Comparison of ENCODE assay signal across 1 mouse cellular context in the genomic region with DNA sequence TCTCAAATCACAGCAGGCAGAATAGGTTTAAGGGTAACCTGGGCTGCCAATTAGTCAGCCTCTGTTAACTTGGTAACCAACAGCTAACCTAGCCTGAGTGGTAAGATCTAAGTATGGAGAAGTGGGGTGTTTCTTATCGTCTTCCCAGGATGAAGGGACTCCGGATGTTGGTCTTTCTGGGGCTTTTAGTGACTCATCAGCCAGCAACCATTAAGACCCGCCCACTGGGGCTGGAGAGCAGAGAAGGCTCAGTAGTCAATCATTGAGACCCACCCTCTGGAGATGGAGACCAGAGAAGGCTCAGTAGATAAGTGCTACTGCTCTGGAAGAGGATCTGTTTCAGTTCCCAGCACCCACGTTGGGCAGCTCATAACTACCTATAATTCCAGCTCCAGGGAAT.
TF ChIP-seq lines count a peak whose summit lies in the region.

No protein-coding gene starts in this region.

TF ChIP-seq in MEL, 35 proteins besides CTCF, POLR2A, EP300 and RAD21 (continued from another document):
- TF ChIP-seq MAX (IDR thresholded peaks at IDR 0.05; ENCODE audit: low read length) (no peak), GABPA (IDR thresholded peaks at IDR 0.05; ENCODE audit: low read depth, low read length) (no peak), SIN3A (IDR thresholded peaks at IDR 0.05; ENCODE audit: low read length) (no peak), TBP (IDR thresholded peaks at IDR 0.05; ENCODE audit: low read depth, low read length) (no peak), MAZ (IDR thresholded peaks at IDR 0.05; ENCODE audit: low read depth, low read length) (no peak), CHD1 (IDR thresholded peaks at IDR 0.05; ENCODE audit: low read depth, low read length) (no peak), USF1 (IDR thresholded peaks at IDR 0.05; ENCODE audit: low read depth, low read length) (no peak), JUND (IDR thresholded peaks at IDR 0.05; ENCODE audit: low read depth, low read length) (no peak), BHLHE40 (IDR thresholded peaks at IDR 0.05; ENCODE audit: borderline replicate concordance, low read depth, low read length) (no peak)
TF ChIP-seq in MEL: peak in this region for 0.
